Mouse (Mus musculus) gastrocnemius, adult 18-20 months (tissue): Measurements from ENCODE around the gene Slc6a3. TPM values are rescaled to one million over a fixed set of nuclear protein-coding genes. Genes with fewer than 3 reads are reported as not detected.

Experiments
- DNase-seq: peaks from one replicate; pipeline ENCODE4 v3.0.0; 2021; ENCODE audit warnings: low spot score
- long read RNA-seq, 2 experiments: library from polyadenylated mRNA; stranded (forward); transcript quantifications; one replicate each; pipeline ENCODE4 v2.0.0; 2021
- total RNA-seq, 2 experiments: library from RNA; stranded (reverse); gene quantifications; 2 replicates each; pipeline ENCODE4 v1.2.3; 2021

Slc6a3 gene
- total RNA-seq = not detected
- long read RNA-seq, experiment 1 = 0 reads
- long read RNA-seq, experiment 2 = 0 reads

DNA sequence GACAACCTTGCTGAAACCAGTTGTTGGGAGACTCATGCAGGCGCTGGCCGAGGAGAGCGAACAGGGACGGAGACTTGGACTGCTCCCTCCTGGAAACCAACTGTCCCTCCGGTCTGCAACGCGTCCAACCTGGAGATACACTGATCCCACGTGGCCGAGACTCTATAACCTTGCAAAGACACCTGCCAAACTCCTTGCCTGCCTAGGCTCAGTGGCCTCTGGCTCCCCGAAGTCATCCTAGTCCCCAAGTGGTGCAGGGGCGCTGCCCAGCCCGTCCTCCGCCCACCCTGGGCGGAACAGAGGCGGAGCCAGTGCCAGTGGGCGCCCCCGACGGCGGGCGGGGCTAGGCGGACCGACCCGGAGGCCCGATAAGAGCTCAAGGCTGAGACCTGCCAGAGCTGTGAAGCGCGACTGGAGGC lies at the start of gene Slc6a3:
Gene Slc6a3 (plus strand): TSS at position 345 of the 419 bp plus-strand sequence.
- no peak for DNase-seq

DNA sequence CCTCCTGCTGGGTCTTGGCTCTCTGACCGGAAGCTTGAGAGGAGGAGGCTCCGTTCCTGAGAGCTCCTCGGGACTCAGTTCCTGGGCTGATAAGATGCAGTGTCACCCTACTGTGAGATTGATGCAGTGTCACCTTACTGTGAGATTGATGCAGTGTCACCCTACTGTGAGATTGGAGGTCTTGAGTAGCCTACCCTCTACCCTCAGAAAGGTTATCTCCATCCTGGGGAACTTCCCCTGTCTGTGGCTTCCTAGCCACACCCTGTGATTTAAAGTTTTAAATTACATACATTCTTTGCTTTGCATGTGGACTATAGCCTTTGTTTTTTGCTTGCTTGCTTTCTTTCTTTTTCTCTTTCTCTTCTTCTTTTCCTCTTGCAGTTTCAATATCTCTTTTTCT lies 48.4 kb upstream of the Slc6a3 start:
- no peak for DNase-seq

DNA sequence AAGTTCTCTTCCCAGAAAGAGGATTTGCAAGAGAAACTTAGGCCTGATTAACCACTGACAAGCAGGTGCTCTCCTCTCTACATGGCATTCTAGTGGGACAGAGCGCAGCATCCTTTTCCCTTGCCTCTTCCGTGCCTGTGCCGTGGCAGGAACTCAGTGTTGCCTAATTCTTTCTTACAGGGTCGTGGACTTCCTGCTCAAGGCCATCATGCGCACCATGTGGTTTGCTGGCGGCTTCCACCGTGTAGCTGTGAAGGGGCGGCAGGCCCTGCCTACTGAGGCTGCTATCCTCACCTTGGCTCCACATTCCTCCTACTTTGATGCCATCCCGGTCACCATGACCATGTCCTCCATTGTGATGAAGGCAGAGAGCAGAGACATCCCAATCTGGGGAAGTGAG lies 47.8 kb upstream of the Slc6a3 start:
- DNase-seq = no peak

DNA sequence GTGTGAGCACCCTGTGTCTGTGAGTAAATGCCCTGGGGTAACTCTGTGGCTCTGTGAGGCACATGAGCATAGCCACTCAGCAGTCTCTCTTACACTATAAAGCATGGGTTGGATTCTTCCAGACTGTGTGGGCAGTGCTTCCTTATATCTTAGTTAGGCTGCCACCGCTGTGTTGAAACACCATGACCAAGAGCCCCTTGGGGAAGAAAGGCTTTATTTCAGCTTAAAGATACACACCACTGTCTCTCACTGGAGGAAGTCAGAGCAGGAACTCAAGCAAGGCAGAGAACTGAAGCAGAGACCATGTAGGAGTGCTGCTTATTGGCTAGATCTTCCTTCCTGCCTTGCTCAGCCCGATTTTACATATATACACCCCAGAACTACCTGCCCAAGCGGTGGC lies 46.6 kb upstream of the Slc6a3 start:
- DNase-seq = no peak

DNA sequence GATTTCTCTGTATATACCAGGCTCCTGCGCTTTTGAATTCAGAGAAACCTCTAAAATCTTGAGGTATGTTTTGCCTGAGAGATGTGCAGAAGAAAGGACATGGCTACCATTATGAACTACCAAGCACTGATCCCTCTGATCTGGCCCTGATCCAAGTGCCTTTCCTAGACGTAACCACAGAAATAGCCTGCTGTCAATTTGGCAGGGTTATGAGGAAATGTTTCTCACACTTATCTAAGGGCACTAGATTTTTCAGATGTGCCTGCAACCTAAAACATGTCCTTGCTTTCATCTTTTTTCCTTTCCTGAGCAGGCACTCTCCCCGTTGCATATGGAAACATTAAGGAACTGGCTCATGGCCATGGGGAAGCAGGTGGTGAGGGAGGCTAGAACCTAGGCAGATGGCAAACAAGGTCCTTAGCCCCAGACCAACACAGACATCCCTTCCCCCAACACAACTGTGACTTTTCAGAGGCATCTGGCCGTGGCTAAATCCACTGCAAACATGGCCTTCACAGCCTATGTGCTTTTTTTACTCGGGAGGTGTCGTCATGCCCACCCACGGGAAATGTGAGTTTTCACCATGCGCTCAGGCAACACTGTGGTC lies 45.9 kb upstream of the Slc6a3 start:
- no peak for DNase-seq

DNA sequence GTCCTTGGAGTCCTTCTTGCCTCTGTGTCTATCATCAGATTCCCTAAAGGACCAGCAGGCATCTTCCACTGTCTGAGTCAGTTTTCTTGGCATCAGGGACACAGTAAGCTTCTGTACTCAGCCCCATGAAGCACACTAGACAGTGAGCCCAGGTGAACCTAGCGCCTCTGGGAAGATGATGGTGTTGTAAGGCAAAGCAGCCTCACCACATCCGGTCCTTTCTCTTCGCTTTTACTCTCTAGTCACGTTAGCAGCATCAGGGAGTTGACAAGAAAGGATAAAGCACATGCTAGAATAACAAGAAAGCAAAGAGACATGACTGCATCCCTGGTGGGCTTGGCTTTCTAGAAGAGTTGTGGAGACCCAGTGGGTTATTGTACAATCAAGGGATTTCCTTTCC lies 43.4 kb upstream of the Slc6a3 start:
- no peak for DNase-seq

DNA sequence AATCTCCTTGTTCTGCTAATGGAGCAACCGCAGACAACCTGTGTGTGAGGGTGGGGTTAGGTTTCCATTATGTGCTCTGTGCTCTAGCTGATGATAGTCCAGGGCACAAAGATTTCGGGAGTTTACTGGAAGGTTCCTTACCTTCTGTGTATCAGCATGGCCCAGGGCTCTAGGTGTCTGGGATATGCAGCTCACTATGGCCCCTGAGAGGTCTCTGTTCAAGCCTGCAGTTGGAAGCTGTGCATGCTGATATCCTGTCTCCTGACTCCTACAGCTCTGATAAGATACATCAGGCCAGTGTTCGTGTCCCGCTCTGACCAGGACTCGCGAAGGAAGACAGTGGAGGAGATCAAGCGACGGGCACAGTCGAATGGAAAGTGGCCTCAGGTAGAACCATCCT lies 42.0 kb upstream of the Slc6a3 start:
- no peak for DNase-seq

DNA sequence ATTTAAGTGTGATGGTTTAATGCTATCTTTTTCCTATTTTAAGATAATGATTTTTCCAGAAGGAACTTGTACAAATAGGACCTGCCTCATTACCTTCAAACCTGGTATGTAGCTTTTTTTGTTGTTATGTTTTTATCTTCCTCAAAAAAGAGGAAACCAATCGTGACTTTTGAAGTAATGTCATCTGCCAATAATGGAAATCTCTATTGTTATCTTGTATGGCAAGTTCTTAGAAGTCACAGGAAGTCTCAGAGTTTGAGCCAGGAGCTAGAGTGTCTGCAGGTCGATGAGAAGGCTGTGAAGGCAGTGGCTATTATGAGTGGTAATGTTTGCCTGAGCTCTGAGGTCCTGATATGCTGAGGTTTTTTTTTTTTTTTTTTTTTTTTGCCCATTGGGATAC lies 40.4 kb upstream of the Slc6a3 start:
- DNase-seq = no peak

DNA sequence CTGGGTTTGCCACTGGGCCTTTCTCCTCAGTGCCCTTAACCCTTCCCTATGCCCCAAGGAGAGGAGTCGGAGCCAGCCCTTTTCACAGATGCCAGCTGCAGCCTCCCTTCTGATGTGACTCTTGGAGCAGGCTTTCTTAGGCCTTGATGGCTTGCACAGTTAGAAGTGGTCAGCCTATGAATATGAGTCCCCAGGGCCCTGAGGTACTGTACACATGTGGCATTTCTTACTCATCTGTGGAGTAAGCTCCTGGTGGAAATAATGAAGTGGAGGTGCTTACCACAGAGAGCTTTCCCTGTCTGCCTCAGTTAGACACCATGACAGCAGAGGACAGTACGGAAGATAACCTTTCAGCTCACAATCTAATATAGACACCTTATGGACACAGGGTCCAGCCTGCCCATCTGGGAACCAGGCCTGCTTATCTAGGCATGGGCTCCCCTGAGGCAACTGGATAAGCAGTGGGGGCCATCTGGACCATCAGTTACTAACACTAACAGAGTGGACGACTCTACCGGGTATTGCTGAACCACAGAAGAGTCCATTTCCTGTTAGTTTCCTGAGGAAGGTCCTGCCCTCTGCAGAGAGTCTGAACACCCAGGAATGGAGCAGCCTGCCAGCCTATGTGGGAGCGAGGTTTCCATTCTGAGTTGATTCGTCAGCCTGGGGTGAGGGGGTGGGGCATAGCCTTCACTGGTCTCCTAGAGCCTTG lies 36.5 kb upstream of the Slc6a3 start:
- DNase-seq = no peak

DNA sequence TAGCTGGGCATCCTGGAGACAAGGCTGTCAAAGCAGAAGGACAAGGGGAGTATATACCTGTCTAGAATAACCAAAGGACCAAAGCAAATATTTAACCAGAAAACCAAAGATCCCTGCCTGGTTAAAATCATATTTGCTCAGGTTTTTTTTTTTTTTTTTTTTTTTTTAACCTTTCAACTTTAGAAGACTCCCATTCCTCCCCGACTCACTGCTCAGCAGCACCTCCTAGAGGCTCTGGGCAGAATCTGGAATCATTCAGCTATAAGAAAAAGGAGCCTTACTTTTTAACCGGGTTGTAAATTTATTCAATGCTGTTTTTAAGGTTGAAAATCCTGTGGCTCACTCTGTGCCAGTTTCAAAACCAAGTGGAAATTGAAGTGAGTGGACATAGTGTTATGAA lies 33.8 kb upstream of the Slc6a3 start:
- no peak for DNase-seq

DNA sequence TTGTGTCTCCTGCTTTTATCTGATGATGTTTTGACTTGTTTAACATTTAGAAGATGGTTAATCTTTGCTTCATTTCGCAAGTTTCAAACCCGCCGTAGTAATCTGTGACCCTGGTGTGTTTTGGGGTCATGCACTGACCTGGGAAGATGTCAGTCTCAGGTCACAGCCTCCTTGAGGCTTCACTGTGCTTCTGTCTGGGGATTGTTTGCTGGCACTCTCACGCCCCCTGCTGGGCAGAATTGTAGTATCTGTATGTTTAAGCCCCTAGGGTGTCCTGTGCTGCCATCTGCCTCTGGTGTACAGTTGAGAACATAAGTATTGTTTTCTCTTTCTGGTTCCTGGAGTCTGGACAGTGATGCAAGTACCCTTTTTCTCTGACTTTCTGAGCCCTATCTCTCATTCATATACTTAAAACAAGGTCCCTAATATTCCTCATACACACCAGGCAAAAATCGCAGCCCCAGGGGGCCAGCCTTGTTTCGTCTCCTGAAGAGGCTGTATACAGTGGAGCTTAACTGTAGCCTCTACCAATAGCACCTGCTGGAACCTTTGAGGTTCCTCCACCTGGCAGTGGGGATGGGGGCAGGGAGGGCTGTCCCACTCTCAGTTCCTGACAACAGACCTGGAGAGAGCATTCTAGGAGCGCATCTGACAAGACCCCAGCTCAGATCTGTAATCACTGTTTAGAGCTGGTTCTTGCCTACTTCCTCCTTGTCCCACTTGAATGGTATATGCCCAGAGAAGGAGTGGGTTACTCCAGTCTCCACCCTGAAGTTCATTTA lies 30.7 kb upstream of the Slc6a3 start:
- peak; percentile 66 for DNase-seq

DNA sequence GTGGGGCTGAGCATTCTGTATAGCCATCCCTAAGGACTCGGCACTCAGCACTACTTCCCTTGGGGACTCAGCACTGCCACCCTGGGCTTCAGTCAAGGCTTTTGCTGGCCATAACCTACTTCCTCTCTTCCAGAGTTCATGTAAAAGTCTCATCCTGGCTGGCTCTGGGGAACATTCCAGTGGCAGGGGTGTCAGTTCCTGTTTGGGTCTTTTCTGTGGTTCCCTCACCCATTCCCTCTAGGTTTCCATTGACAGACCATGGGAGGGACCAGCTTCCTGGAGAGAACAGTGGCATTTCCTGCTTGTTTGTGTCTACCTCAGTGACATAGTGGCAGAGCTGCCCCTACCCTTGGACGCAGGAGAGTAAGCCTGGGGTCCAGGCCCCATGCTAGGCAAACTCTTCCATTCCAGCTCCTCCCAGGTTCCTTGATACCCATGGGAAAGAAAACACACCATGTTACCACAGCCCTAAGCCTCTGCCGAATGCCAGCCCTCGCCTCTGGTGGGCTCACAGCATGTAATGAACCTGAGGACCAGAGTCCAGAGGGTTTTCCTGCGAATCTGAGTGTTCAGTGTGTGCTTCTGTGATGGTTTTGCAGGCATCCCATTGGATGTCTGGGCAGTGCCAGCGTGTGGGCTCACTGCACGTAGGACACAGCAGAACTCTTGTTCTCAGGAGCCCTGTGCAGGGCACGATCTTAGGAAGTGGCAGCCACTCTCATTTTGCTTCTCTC lies 27.6 kb upstream of the Slc6a3 start:
- no peak for DNase-seq

DNA sequence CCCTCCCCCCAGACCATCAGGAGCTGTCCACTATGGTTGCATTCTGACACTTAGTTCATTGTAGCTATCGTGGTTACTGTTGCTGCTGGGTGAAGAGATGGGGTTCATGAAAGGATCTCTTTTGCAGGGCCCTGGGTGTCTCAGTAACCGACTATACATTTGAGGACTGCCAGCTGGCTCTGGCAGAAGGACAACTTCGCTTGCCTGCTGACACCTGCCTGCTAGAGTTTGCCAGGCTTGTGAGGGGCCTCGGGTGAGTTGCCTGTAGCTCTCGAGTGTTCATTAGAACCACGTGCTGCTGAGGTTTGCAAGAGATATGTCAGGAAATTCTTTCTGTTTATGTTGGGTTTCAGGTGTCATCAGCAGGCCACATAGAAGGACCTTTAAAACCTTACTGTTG lies 26.7 kb upstream of the Slc6a3 start:
- DNase-seq = no peak

DNA sequence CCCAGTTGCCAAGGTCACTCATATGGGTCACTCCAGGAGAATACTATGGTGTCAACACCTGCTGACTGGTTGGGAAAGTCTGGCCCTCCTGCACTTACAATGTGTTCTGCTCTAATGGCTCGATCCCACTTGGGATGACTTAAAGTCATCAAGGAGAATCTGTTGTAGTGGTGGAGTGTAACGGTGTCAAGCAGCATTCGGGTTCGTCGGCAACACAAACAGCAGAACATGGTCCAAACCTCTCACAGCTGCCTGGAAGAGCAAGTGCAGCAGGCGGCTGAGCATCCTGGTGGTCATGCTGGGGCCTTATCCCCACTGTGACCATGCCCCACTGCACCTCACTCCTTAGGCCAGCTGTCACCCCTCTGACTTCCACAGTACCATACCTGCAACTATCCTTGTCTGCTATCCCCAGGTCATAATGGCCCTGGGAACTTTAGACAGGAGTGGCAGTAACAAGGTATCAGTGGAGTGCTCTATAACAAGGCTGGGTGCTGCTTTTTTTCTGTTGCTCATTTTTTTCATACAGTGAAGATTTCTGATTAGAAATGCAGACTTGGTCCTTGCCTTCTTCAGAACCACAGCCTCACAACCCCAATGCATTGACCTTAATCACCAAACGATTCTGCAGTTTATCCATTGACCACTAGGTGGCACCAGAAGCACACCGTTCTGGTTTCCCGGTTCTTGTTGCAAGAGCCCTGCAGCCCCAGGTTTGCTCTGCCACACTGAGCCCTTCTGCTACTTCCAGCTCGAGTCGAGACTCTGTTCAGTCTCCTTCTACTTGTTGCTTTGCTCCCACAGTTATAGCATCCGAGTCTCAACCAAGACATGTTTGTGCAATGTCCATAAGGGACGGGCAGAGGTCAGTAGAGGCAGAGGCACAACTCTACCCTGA lies 23.5 kb upstream of the Slc6a3 start:
- DNase-seq = peak; percentile 68

DNA sequence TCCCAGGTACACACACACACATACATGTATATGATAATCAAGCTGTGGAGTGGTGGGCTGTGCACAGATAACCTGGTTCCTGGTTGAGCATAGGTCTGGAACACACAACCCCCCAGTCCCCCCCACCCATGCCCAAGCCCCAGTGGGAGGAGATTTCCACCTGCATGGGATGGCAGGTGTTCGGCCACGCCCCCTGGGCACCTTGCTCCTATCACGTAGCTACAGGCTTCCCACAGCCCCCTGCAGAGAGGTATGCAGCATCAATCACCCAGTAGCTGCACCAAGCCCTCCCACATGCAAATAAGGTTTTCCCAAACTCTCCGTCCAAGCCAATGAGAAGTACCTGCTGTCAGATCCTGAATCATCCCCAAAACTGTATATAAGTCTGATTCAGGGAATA lies 19.7 kb upstream of the Slc6a3 start:
- DNase-seq = no peak

DNA sequence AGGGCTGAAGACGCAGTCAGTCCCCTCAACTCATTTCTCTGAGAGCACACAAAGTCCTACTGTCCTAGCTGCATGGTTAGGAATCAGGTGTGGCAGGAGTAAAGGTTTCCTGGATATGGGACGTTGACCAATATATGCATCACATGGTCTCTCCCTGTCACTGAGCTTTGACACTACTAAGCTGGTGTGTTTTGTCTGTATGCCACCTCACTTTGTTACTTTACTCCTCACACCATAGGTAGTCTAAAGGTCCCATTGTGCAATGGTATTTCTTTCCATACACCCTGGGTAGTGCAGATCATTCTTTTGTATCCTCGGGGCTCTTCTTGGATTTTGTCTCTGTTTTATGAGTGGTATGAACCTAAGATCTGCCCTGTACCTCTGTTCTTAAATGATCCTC lies 2.8 kb upstream of the Slc6a3 start:
- DNase-seq = no peak

DNA sequence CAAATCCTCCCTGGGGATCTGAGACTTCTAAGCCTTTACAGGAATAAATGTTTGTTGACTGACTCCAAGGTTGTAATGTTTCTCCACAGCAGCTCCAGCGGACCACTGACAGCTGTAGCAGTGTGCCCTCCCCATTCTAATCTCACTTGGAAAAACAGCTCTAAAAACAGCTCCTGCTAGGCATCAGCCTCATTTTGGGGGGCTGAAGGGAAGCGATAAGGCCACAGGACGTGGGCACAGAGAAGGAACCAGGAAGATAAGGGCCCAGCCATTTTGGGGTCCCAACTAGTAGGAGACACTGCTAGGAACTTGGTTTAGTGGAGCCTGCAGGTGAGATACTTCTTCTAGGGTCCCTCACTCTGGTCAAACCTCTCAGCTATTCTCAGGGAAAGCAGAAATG lies 1.3 kb upstream of the Slc6a3 start:
- DNase-seq = no peak

DNA sequence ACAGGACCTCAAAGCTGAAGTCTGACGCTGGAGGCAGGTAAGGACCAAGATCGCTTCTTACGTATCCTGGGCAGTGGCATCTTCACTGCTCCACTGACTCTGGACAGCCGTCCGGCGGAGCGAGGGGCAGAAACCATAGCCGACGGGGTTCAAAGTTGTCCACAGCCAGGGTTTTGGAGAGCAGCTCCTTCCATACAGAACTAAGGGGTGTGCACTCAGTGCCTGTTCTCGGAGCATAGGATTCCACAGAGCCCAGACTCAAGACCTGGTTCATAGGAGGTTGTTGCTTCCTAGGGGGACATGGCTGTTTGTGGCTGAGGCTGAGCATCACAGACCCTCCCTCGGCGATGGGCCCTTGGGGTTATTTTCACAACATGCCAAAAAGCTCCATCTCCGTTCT lies 277 bp downstream of the Slc6a3 start:
- no peak for DNase-seq

DNA sequence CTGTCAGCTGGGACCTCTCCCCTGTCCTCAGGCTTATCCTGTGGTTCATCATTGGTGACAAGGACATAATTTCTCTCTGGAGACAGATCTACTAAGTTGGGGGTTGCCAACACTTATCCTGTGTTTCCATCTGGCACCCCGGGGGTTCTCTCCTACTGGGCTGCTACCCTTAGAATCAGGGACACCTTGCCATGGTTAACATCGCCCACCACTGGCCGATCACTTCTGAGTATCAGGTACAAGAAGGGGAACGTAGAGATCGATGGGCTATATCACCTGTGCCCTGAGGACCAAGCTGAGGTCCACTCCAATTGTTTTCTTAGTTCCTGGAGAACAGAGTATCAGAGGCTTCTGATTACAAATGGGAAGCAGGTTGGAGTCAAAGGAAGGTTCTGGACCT lies 27.7 kb downstream of the Slc6a3 start:
- DNase-seq = no peak

DNA sequence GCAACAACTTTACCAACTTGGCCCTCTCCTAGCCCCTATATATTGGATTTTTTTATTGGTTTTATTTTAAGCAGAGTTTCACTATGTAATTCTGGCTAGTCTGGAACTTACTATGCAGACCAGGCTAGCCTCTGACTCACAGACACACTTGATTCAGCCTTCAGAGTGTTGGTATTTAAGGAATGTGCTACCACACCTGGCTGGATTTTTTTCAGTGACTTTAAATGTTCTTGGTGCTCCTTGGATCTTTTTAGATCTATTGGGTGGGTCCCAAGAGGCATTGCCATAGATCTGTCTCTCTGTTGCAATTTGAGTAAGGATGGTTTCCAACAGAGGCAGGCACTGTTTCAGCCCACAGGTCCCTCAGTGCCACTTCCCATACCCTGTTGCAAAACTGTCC lies 38.5 kb downstream of the Slc6a3 start:
- DNase-seq = no peak

DNA sequence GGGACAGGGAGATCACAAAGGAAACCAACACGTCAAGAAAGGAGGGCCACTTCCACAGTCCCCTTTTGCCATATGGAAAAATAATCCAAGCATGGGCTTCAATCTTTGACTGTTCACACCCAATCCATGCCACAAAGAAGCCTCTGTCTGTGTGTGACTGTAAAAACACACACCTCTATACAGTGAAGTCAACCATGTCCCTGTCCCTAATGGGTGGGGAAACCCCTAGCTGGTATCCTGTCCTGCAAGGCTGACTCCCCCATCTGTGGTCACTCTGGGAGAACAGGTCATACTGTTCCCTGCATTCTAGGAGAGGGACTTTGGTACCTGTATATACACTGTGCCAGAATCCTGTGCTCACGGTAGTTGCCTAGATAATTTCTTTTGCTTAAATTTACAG lies 40.7 kb downstream of the Slc6a3 start:
- no peak for DNase-seq
